Mouse (Mus musculus) heart, embryonic 16.5 days (tissue): ENCODE data around the gene Oxnad1. TPM values are rescaled to one million over a fixed set of nuclear protein-coding genes. Genes with fewer than 3 reads are reported as not detected.
"Not testable (repeated sequence)": the region's sequence is repeated elsewhere in the genome, so short reads cannot be mapped to it uniquely, and the experiment has no call there.

Experiments
- ATAC-seq: fragments of 200-750 bp; cut with Nextera tagmentation; replicated peaks from 2 replicates; pipeline ENCODE4 v1.8.0; 2017; ENCODE audit warnings: moderate number of reproducible peaks; ENCODE audit not compliant: insufficient read depth, low FRiP score; ENCODE audit errors: extremely low read depth
- H3K27ac ChIP-seq: fragments of 300-500 bp; sonication (generic); 2 replicates; pipeline ENCODE4 v1.5.1; 2014; ENCODE audit warnings: mild to moderate bottlenecking, low read length, control low read depth, moderate library complexity
- H3K27me3 ChIP-seq: fragments of 300-500 bp; sonication (generic); 2 replicates; pipeline ENCODE4 v1.6.1; 2014; ENCODE audit warnings: low read length, mixed read lengths; ENCODE audit not compliant: control insufficient read depth, insufficient read depth
- H3K36me3 ChIP-seq: fragments of 300-500 bp; sonication (generic); 2 replicates; pipeline ENCODE4 v1.6.1; 2014; ENCODE audit not compliant: control insufficient read depth, insufficient read depth
- H3K4me1 ChIP-seq: fragments of 300-500 bp; sonication (generic); 2 replicates; pipeline ENCODE4 v1.6.1; 2014; ENCODE audit warnings: low read length, mixed read lengths; ENCODE audit not compliant: control insufficient read depth, insufficient read depth
- H3K4me2 ChIP-seq: fragments of 300-500 bp; sonication (generic); 2 replicates; pipeline ENCODE4 v1.6.1; 2014; ENCODE audit warnings: low read depth, mild to moderate bottlenecking, control low read depth, low read length
- H3K4me3 ChIP-seq: fragments of 300-500 bp; sonication (generic); 2 replicates; pipeline ENCODE4 v1.5.1; 2014; ENCODE audit warnings: mild to moderate bottlenecking, control low read depth, low read length
- H3K9ac ChIP-seq: fragments of 300-500 bp; sonication (generic); 2 replicates; pipeline ENCODE4 v1.6.1; 2014; ENCODE audit warnings: low read length, control low read depth
- H3K9me3 ChIP-seq: fragments of 300-500 bp; sonication (generic); replicated peaks from 2 replicates; pipeline ENCODE4 v1.6.1; 2016; ENCODE audit warnings: low read length; ENCODE audit not compliant: control insufficient read depth
- WGBS: fragments of 180-500 bp; shearing (Covaris S2); extraction: QIAGEN DNeasy Blood & Tissue Kit; methylation state at CpG from one replicate; pipeline ENCODE4 v1.1.7; 2014; 5-methylcytosine and 5-hydroxymethylcytosine counted together
- polyA plus RNA-seq: library from polyadenylated mRNA; unstranded; fragments of >200 nt; fragmentation: Nextera tagmentation; extraction: Ambion mirVana; gene quantifications from 2 replicates; pipeline ENCODE4 v1.2.1, GENCODE M21; 2015

Gene Oxnad1
- polyA plus RNA-seq, 1 experiment from 2014 or later, result 51.6 TPM

- no peaks in the 10 kb centered on the region; the same call in 1 of the 2 replicates for H3K9me3 ChIP-seq
- H3K27me3 ChIP-seq, result no peaks in the 10 kb centered on the region
- no peak for ATAC-seq
- H3K4me2 ChIP-seq, result no peak overlapping the region
- WGBS, result 87% methylated on average over 5 of the region's 5 CpGs
- peaks cover 68% of the 10 kb centered on the region for H3K36me3 ChIP-seq
- H3K9ac ChIP-seq, result no peak overlapping the region
- peaks cover 14% of the 10 kb centered on the region for H3K4me1 ChIP-seq
- H3K4me3 ChIP-seq, result no peak overlapping the region
- H3K27ac ChIP-seq, result no peak overlapping the region
Measured at GRCm38 (mm10) chr14:32096740-32097139, 11.6 kb downstream of the Oxnad1 start.

- Histone ChIP-seq H3K36me3 (peaks cover 69% of the 10 kb centered on the region), H3K4me2 (no peak overlapping the region), H3K9me3 (no peaks in the 10 kb centered on the region; the same call in 1 of the 2 replicates), H3K27ac (no peak overlapping the region), H3K4me3 (no peak overlapping the region), H3K4me1 (peaks cover 14% of the 10 kb centered on the region), H3K9ac (no peak overlapping the region), H3K27me3 (no peaks in the 10 kb centered on the region)
- ATAC-seq, result no peak
- WGBS, result 90% methylated on average over 7 of the region's 7 CpGs
Measured at GRCm38 (mm10) chr14:32097691-32098090, 12.5 kb downstream of the Oxnad1 start.

DNA sequence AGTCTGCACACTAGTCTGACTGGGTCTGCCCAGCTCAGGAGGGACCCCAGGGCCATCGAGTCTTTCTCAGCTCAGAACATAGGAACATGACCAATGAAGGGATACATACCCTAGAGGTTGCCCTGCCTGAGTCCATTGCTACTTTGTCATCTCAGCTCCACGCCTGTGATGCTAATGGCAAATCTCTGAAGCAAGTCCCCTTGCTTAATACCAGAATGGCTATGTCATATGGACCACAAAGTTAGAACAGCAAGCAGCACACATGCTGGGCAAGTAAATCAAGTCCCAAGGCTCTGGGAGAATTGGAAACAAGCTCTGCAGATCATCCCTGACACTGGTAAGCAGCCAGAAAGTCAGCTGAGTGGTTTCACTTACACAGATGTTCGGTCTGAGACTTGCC is 13.8 kb downstream of the Oxnad1 start:
- Histone ChIP-seq H3K27me3 (no peaks in the 10 kb centered on the region), H3K4me1 (peaks cover 4% of the 10 kb centered on the region), H3K27ac (no peak overlapping the region), H3K4me2 (no peak overlapping the region), H3K9me3 (no peaks in the 10 kb centered on the region; the same call in 1 of the 2 replicates), H3K9ac (no peak overlapping the region), H3K36me3 (peaks cover 68% of the 10 kb centered on the region), H3K4me3 (no peak overlapping the region)
- ATAC-seq, result no peak
- WGBS, result 86% methylated on average over 3 of the region's 3 CpGs

DNA sequence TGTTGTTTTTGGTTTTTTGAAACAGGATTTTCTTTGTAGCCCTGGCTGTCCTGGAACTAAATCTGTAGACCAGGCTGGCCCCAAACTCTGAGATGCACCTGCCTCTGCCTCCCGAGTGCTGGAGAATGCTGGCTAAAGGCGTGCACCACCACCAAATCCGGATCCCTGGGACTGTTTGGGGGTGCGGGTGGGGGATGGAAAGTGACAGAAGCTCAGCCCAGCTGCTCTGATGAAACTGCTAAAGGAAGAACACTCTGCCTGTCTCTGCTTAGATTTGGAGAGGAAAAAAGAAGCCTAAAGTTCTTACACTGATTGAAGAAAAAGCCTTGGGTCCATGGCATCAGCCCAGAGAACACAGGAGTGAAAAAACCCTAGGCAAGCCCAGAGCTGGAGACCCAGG is 18.4 kb downstream of the Oxnad1 start:
- H3K27me3 ChIP-seq, result no peaks in the 10 kb centered on the region
- H3K36me3 ChIP-seq, result peaks cover 33% of the 10 kb centered on the region
- H3K4me2 ChIP-seq, result no peak overlapping the region
- no peaks in the 10 kb centered on the region for H3K4me1 ChIP-seq
- ATAC-seq, result no peak
- H3K9me3 ChIP-seq, result no peaks in the 10 kb centered on the region; the same call in 1 of the 2 replicates
- H3K9ac ChIP-seq, result no peak overlapping the region
- H3K27ac ChIP-seq, result no peak overlapping the region
- H3K4me3 ChIP-seq, result no peak overlapping the region
- WGBS, result 85% methylated on average over 4 of the region's 4 CpGs

DNA sequence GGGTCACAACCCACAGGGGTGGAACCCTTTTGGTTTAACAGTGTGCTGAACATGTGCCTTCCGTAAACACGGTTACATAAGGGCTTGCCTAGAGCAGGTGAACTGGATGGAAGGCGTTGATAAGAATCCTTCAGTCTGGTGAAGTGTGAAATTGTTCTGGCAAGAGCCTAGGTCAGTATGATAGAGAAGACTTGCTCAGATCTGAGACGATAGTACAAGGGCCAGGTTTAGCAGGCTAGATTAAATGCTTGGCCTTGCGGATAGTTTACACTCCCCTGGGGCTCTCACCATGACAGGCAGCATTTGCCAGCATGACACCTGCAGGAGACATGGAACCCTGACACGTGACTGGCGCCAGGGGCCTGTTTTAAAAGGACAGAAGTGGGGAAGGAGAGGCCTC is 20.5 kb downstream of the Oxnad1 start:
- no peak overlapping the region for H3K4me3 ChIP-seq
- no peak overlapping the region for H3K9ac ChIP-seq
- H3K27me3 ChIP-seq, result no peaks in the 10 kb centered on the region
- no peak for ATAC-seq
- 23% methylated on average over 7 of the region's 7 CpGs for WGBS
- H3K27ac ChIP-seq, result no peak overlapping the region
- no peaks in the 10 kb centered on the region for H3K9me3 ChIP-seq
- no peaks in the 10 kb centered on the region for H3K4me1 ChIP-seq
- no peak overlapping the region for H3K4me2 ChIP-seq
- H3K36me3 ChIP-seq, result peaks cover 13% of the 10 kb centered on the region

DNA sequence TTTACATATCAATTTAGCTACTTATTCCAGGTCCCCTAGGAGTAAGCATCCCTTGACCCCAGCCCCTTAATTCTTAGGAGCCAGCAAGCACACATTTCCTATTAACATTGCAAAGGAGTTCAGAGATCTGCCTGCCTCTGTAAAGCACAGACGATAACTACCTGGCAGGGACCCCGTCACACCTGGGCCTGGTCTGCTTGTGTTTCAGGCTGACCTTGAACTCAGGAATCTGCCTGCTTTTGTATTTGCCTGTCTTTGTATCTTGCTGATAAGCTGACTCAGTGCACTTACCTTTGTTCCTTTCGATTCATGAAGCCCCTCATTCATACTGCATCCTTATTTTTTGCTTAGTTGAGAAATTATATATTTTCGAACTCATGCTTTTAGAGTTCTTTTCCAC is 21.7 kb downstream of the Oxnad1 start:
- Histone ChIP-seq H3K36me3 (peaks cover 9% of the 10 kb centered on the region), H3K4me2 (no peak overlapping the region), H3K4me1 (no peaks in the 10 kb centered on the region), H3K4me3 (no peak overlapping the region), H3K27ac (no peak overlapping the region), H3K27me3 (no peaks in the 10 kb centered on the region), H3K9ac (no peak overlapping the region), H3K9me3 (no peaks in the 10 kb centered on the region)
- no peak for ATAC-seq
- WGBS, result 80% methylated on average over 4 of the region's 4 CpGs

DNA sequence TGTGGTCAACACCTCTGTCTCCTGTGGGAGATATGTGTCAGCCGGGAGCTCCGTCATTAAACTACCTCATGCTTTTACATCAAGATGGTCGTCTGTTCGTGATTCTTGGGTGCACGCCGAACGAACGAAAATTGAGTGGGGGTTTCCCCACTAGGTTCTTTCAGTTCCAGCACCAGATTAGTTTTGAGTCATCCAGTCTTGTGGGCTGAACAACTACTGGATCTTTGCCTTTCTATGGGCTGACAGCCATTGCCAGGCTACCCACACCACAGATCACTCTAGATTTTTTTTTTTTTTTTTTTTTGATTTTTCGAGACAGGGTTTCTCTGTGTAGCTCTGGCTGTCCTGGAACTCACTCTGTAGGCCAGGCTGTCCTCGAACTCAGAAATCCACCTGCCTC is 26.9 kb downstream of the Oxnad1 start:
- H3K4me1 ChIP-seq, ATAC-seq, H3K27ac ChIP-seq, H3K27me3 ChIP-seq, H3K9me3 ChIP-seq, H3K4me3 ChIP-seq, H3K36me3 ChIP-seq, H3K9ac ChIP-seq, H3K4me2 ChIP-seq: not testable (repeated sequence)
- WGBS, result 92% methylated on average over 10 of the region's 10 CpGs

DNA sequence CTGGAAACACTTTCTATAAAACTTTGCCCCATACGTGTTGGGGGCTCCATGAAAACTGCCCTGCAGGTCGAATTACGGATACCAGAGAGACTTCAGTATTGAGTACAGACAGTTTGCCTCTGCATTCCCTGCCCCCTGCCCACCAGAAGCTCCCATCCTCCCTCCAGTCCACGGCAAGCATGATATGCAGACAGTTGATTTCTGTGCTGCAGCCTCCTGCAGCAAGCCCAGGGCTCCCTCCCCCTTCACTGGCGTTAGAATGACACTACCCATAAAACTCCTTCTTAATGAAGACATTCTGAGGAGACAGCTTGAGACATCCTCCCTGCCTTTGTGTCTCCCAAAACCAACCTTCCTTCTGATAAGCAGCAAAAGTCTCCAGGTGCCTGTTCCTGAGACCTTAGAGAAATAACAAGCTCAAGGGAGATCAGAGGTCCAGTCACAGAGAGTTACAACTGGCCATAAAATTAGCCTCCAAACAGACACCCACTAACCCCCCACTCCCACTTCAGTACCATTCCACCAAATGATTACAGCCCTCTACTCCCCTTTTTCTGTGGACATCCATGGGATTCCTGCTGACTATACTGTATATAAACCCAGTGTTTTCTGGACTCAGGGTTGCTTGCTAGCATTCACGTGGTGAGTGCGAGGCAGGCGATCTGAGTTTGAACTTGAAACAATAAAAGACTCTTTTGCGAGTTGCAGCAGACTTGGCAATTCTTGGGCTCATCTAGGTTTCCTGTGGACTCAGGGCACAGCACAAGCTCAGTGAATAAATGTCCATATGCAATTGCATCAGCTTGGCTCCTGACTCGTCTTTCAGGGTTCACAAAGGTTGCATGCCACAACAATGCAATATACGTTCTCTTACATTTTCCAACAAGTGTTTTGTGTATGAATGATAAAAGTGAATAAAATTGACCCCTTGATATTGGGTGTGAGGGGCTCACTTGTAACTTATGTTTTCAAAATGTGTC is 36.1 kb downstream of the Oxnad1 start:
- peak overlapping the region; percentile 40 for H3K27ac ChIP-seq
- 66% methylated on average over 11 of the region's 11 CpGs for WGBS
- H3K4me3 ChIP-seq, result no peak overlapping the region
- H3K9ac ChIP-seq, result no peak overlapping the region
- H3K9me3 ChIP-seq, result no peaks in the 10 kb centered on the region
- no peak overlapping the region for H3K4me2 ChIP-seq
- H3K4me1 ChIP-seq, result no peaks in the 10 kb centered on the region
- no peaks in the 10 kb centered on the region for H3K27me3 ChIP-seq
- H3K36me3 ChIP-seq, result no peaks in the 10 kb centered on the region
- ATAC-seq, result no peak

- Histone ChIP-seq H3K36me3 (no peaks in the 10 kb centered on the region), H3K9ac (no peak overlapping the region), H3K9me3 (no peaks in the 10 kb centered on the region), H3K27me3 (no peaks in the 10 kb centered on the region), H3K27ac (no peak overlapping the region), H3K4me2 (no peak overlapping the region), H3K4me1 (no peaks in the 10 kb centered on the region), H3K4me3 (no peak overlapping the region)
- ATAC-seq, result no peak
- WGBS, result 45% methylated on average over 2 of the region's 2 CpGs
Measured at GRCm38 (mm10) chr14:32121920-32122315, 36.7 kb downstream of the Oxnad1 start.
